Mouse (Mus musculus) left cerebral cortex, adult 9 months (tissue): ENCODE measurements around the gene Oas1d.

Experiments used
- DNase-seq, 2 experiments: peaks; one replicate each; pipeline ENCODE4 v3.0.0; 2022; ENCODE audit warnings: low spot score in 2 of 2

The Oas1d gene

GRCm38 (mm10) chr5:120969703-120970102 is 55.4 kb downstream of the Oas1d start:
- DNase-seq = no peak
